Mouse (Mus musculus): ENCODE results near the gene Slc25a10.

The Slc25a10 gene

GRCm38 (mm10) chr11:120539285-120540014 lies 47.8 kb downstream of the Slc25a10 start:
- no peak for DNase-seq (ENCODE audit: low spot score in 2 of 2)

- no peak for DNase-seq (ENCODE audit: low spot score in 2 of 2)
Observed at GRCm38 (mm10) chr11:120541907-120542306, 50.3 kb downstream of the Slc25a10 start.

GRCm38 (mm10) chr11:120542376-120542775 lies 50.7 kb downstream of the Slc25a10 start:
- no peak for DNase-seq (ENCODE audit: low spot score in 2 of 2)

- no peak for DNase-seq (ENCODE audit: low spot score in 2 of 2)
Observed at GRCm38 (mm10) chr11:120545964-120546363, 54.3 kb downstream of the Slc25a10 start.

GRCm38 (mm10) chr11:120547469-120547868 lies 55.8 kb downstream of the Slc25a10 start:
- DNase-seq (ENCODE audit: low spot score in 2 of 2), result no peak

GRCm38 (mm10) chr11:120548214-120548613 lies 56.6 kb downstream of the Slc25a10 start:
- DNase-seq (ENCODE audit: low spot score in 2 of 2), result no peak

- DNase-seq (ENCODE audit: low spot score in 2 of 2), result no peak
Observed at GRCm38 (mm10) chr11:120548786-120549167, 57.1 kb downstream of the Slc25a10 start.

All from thymus, postnatal 10 days (tissue).